Mouse (Mus musculus) olfactory bulb, adult 2 months (tissue): ENCODE measurements at regions not wholly inside any gene's neighbourhood (a gene's known extent, or its start where the extent isn't known, plus 50 kb on each side); places are given as distances from the start of the nearest gene placed in this dataset.

Experiments
- CTCF ChIP-seq: fragments of 200-500 bp; IDR thresholded peaks from 2 replicates; pipeline ENCODE4 v1.5.1; 2012; ENCODE audit warnings: low read depth, mild to moderate bottlenecking, low read length, moderate library complexity; ENCODE audit not compliant: insufficient read depth
- POLR2A ChIP-seq: fragments of 200-500 bp; IDR thresholded peaks from 2 replicates; pipeline ENCODE4 v1.6.1; 2012; ENCODE audit warnings: mild to moderate bottlenecking, low read depth, low read length, moderate library complexity; ENCODE audit not compliant: insufficient read depth

GRCm38 (mm10) chr1:89359257-89359656 is 95.3 kb upstream of the Agap1 start:
- no peak for TF ChIP-seq POLR2A
- no peak for TF ChIP-seq CTCF
